Mouse (Mus musculus) heart, postnatal 0 days (tissue): ENCODE data around the gene Abcc8. TPM values are rescaled to one million over a fixed set of nuclear protein-coding genes. Genes with fewer than 3 reads are reported as not detected.
A peak's percentile ranks its signal among the peaks of the same experiment; 100 is the strongest.
"Not testable (repeated sequence)": the region's sequence is repeated elsewhere in the genome, so short reads cannot be mapped to it uniquely, and the experiment has no call there.

Experiments
- ATAC-seq: fragments of 200-750 bp; cut with Nextera tagmentation; 2 replicates; pipeline ENCODE4 v1.8.0; 2017; ENCODE audit warnings: low read depth, moderate number of reproducible peaks, moderate library complexity; ENCODE audit not compliant: insufficient read depth
- DNase-seq: peaks from one replicate; pipeline ENCODE4 v3.0.0-alpha.2; 2016; ENCODE audit warnings: low spot score
- H3K27ac ChIP-seq: fragments of 300-500 bp; sonication (generic); 2 replicates; pipeline ENCODE4 v1.5.1; 2014; ENCODE audit warnings: low read depth, mild to moderate bottlenecking
- H3K27me3 ChIP-seq: fragments of 300-500 bp; sonication (generic); 2 replicates; pipeline ENCODE4 v1.6.1; 2014; ENCODE audit warnings: low read length, mixed read lengths; ENCODE audit not compliant: control insufficient read depth, insufficient read depth
- H3K36me3 ChIP-seq: fragments of 300-500 bp; sonication (generic); replicated peaks from 2 replicates; pipeline ENCODE4 v1.6.1; 2014; ENCODE audit warnings: low read length, mixed read lengths; ENCODE audit not compliant: control insufficient read depth, insufficient read depth
- H3K4me1 ChIP-seq: fragments of 300-500 bp; sonication (generic); 2 replicates; pipeline ENCODE4 v1.6.1; 2014; ENCODE audit warnings: antibody characterized with exemption; ENCODE audit not compliant: control insufficient read depth, insufficient read depth
- H3K4me2 ChIP-seq: fragments of 300-500 bp; sonication (generic); 2 replicates; pipeline ENCODE4 v1.6.1; 2014; ENCODE audit warnings: low read depth, mild to moderate bottlenecking, low read length, moderate library complexity
- H3K4me3 ChIP-seq: fragments of 300-500 bp; sonication (generic); 2 replicates; pipeline ENCODE4 v1.5.1; 2014; ENCODE audit warnings: low read depth, low read length
- H3K9ac ChIP-seq: fragments of 300-500 bp; sonication (generic); replicated peaks from 2 replicates; pipeline ENCODE4 v1.6.1; 2014; ENCODE audit warnings: low read depth, low read length, mixed read lengths
- H3K9me3 ChIP-seq: fragments of 300-500 bp; sonication (generic); replicated peaks from 2 replicates; pipeline ENCODE4 v1.6.1; 2016; ENCODE audit warnings: low read length; ENCODE audit not compliant: control insufficient read depth
- CTCF ChIP-seq: IDR thresholded peaks from 2 replicates; pipeline ENCODE4 v1.5.1; 2016; ENCODE audit warnings: antibody characterized with exemption, control low read depth, low read depth
- EP300 ChIP-seq: IDR thresholded peaks from 2 replicates; pipeline ENCODE4 v1.6.1; 2016; ENCODE audit warnings: antibody characterized with exemption, low read depth
- WGBS: fragments of 180-500 bp; shearing (Covaris S2); extraction: QIAGEN DNeasy Blood & Tissue Kit; methylation state at CpG from one replicate; pipeline ENCODE4 v1.1.7; 2014; 5-methylcytosine and 5-hydroxymethylcytosine counted together
- polyA plus RNA-seq: library from polyadenylated mRNA; unstranded; fragments of >200 nt; fragmentation: Nextera tagmentation; extraction: Ambion mirVana; gene quantifications from 2 replicates; pipeline ENCODE4 v1.2.1, GENCODE M21; 2015
- total RNA-seq: library from RNA; depleted of rRNA; stranded (reverse); fragments of >200 nt; gene quantifications from 2 replicates; pipeline ENCODE4 v1.2.3, GENCODE M21; 2014; ENCODE audit warnings: low replicate concordance

Gene Abcc8
- total and polyA plus RNA-seq, 2 experiments from 2014 or later = 29.6 to 46.7 TPM

GRCm38 (mm10) chr7:46200021-46200420, 20.2 kb upstream of the Abcc8 start:
- no peak for ATAC-seq

GRCm38 (mm10) chr7:46195356-46195755, 15.5 kb upstream of the Abcc8 start:
- H3K4me2 ChIP-seq = no peak overlapping the region
- TF ChIP-seq CTCF = no peak
- no peak for TF ChIP-seq EP300
- H3K4me3 ChIP-seq = no peak overlapping the region
- DNase-seq (no peak), ATAC-seq (no peak)
- 76% methylated on average over 5 of the region's 5 CpGs for WGBS
- no peaks in the 10 kb centered on the region for H3K4me1 ChIP-seq
- H3K27ac ChIP-seq = no peak overlapping the region
- no peaks in the 10 kb centered on the region for H3K9me3 ChIP-seq
- H3K36me3 ChIP-seq = no peaks in the 10 kb centered on the region
- H3K9ac ChIP-seq = no peak overlapping the region
- no peaks in the 10 kb centered on the region for H3K27me3 ChIP-seq

More at GRCm38 (mm10) chr7:46200021-46200420, 20.2 kb upstream of the Abcc8 start:
- H3K4me1 ChIP-seq = no peaks in the 10 kb centered on the region
- no peaks in the 10 kb centered on the region for H3K27me3 ChIP-seq
- no peak overlapping the region for H3K27ac ChIP-seq
- no peak for DNase-seq
- no peaks in the 10 kb centered on the region for H3K9me3 ChIP-seq
- 67% methylated on average over 6 of the region's 6 CpGs for WGBS
- H3K4me3 ChIP-seq = no peak overlapping the region
- no peaks in the 10 kb centered on the region for H3K36me3 ChIP-seq
- no peak overlapping the region for H3K4me2 ChIP-seq
- TF ChIP-seq CTCF (no peak), EP300 (no peak)
- H3K9ac ChIP-seq = no peak overlapping the region

GRCm38 (mm10) chr7:46184232-46184631, 4.4 kb upstream of the Abcc8 start:
- no peak overlapping the region for H3K9ac ChIP-seq
- H3K27me3 ChIP-seq = peaks cover 13% of the 10 kb centered on the region
- H3K4me3 ChIP-seq = no peak overlapping the region
- no peak overlapping the region for H3K27ac ChIP-seq
- no peaks in the 10 kb centered on the region for H3K36me3 ChIP-seq
- DNase-seq (no peak), ATAC-seq (no peak)
- H3K4me2 ChIP-seq = no peak overlapping the region
- no peaks in the 10 kb centered on the region for H3K9me3 ChIP-seq
- H3K4me1 ChIP-seq = peaks cover 6% of the 10 kb centered on the region; the same call in 1 of the 2 replicates
- TF ChIP-seq CTCF = no peak
- TF ChIP-seq EP300 = no peak

- DNase-seq (peak; percentile 61), ATAC-seq (peak; percentile 61)
- Histone ChIP-seq H3K4me2 (no peak overlapping the region), H3K4me1 (peaks cover 10% of the 10 kb centered on the region; the same call in 1 of the 2 replicates), H3K9me3 (no peaks in the 10 kb centered on the region), H3K27me3 (peaks cover 29% of the 10 kb centered on the region), H3K9ac (no peak overlapping the region), H3K4me3 (no peak overlapping the region), H3K36me3 (no peaks in the 10 kb centered on the region), H3K27ac (no peak overlapping the region)
- 1% methylated on average over 3 of the region's 3 CpGs for WGBS
- no peak for TF ChIP-seq EP300
- peak; percentile 96 for TF ChIP-seq CTCF
Observed at GRCm38 (mm10) chr7:46181590-46181989, 1.8 kb upstream of the Abcc8 start.

GRCm38 (mm10) chr7:46168980-46169379, 10.9 kb downstream of the Abcc8 start:
- H3K4me3 ChIP-seq, ATAC-seq, H3K27me3 ChIP-seq, H3K9me3 ChIP-seq, H3K9ac ChIP-seq, H3K27ac ChIP-seq, H3K4me2 ChIP-seq, H3K4me1 ChIP-seq, DNase-seq: not testable (repeated sequence)
- WGBS = 67% methylated on average over 1 of the region's 1 CpGs
- H3K36me3 ChIP-seq = peaks cover 26% of the 10 kb centered on the region; the same call in 1 of the 2 replicates

GRCm38 (mm10) chr7:46168402-46168801, 11.4 kb downstream of the Abcc8 start:
- DNase-seq (no peak), ATAC-seq (no peak)
- TF ChIP-seq EP300 (no peak), CTCF (no peak)
- Histone ChIP-seq H3K36me3 (peaks cover 26% of the 10 kb centered on the region; the same call in 1 of the 2 replicates), H3K4me1 (no peaks in the 10 kb centered on the region), H3K9me3 (no peaks in the 10 kb centered on the region), H3K9ac (no peak overlapping the region), H3K4me3 (no peak overlapping the region), H3K4me2 (no peak overlapping the region), H3K27me3 (no peaks in the 10 kb centered on the region), H3K27ac (no peak overlapping the region)
- WGBS = 85% methylated on average over 6 of the region's 6 CpGs
